Mouse (Mus musculus): ENCODE measurements around the gene Fam219b.

The Fam219b gene

GRCm38 (mm10) chr9:57562896-57563372 lies 25.6 kb downstream of the Fam219b start:
- DNase-seq (ENCODE audit: low spot score in 2 of 2), result no peak

- DNase-seq (ENCODE audit: low spot score in 2 of 2), result no peak
Measured at GRCm38 (mm10) chr9:57564609-57565008, 27.3 kb downstream of the Fam219b start.

- peak; percentile 67 to 84 for DNase-seq (ENCODE audit: low spot score in 2 of 2)
Measured at GRCm38 (mm10) chr9:57565741-57566221, 28.5 kb downstream of the Fam219b start.

- DNase-seq (ENCODE audit: low spot score in 2 of 2), result no peak
Measured at GRCm38 (mm10) chr9:57566846-57567245, 29.5 kb downstream of the Fam219b start.

GRCm38 (mm10) chr9:57568500-57568899 lies 31.2 kb downstream of the Fam219b start:
- no peak for DNase-seq (ENCODE audit: low spot score in 2 of 2)

GRCm38 (mm10) chr9:57574397-57574796 lies 37.1 kb downstream of the Fam219b start:
- DNase-seq (ENCODE audit: low spot score in 2 of 2), result no peak

GRCm38 (mm10) chr9:57575577-57575976 lies 38.2 kb downstream of the Fam219b start:
- DNase-seq (ENCODE audit: low spot score in 2 of 2), result no peak

- no peak for DNase-seq (ENCODE audit: low spot score in 2 of 2)
Measured at GRCm38 (mm10) chr9:57577144-57577849, 40.0 kb downstream of the Fam219b start.

GRCm38 (mm10) chr9:57584991-57585390 lies 47.7 kb downstream of the Fam219b start:
- DNase-seq (ENCODE audit: low spot score in 2 of 2), result no peak

- DNase-seq (ENCODE audit: low spot score in 2 of 2), result peak; percentile 62 to 74
Measured at GRCm38 (mm10) chr9:57589224-57590126, 52.1 kb downstream of the Fam219b start, which contains the start of gene Ulk3. TSS of gene Ulk3 (plus strand) at chr9:57589452.

- no peak for DNase-seq (ENCODE audit: low spot score in 2 of 2)
Measured at GRCm38 (mm10) chr9:57590726-57591125, 53.4 kb downstream of the Fam219b start.

Data from frontal cortex, postnatal 10 days (tissue).